Mouse (Mus musculus) mouse embryonic stem cell (cell line): ENCODE measurements around the gene Foxa2.

Source experiments
- in situ Hi-C, 2 experiments: fragments of 300-500 bp; cut with MboI; formaldehyde crosslinking; loops; 1 replicate in 1 of 2; 3 replicates in 1 of 2; pipeline ENCODE4 v1.14.3; 2019 to 2020; ENCODE audit warnings: low sequenced_read_pairs in 2 of 2, low pct_unique_long_range_greater_than_20kb in 1 of 2, mixed read lengths in 1 of 2; ENCODE audit not compliant: unreplicated experiment in 1 of 2

The Foxa2 gene

GRCm38 (mm10) chr2:148046799-148047165, at the start of gene Foxa2:
Foxa2 (minus strand) TSS chr2:148046969.
- in situ Hi-C loops, result loop anchor here (5.0 to 25.0 kb wide), 3 partner anchors 684 to 862 kb away; partner anchors contain the start of gene Pax1 (in 2 of the 2)

GRCm38 (mm10) chr2:148092089-148092488, 45.3 kb upstream of the Foxa2 start:
- in situ Hi-C loops, result loop anchor here in 1 of 2 experiments (25.0 kb wide), 1 partner anchor 280 kb away; no protein-coding TSS in a partner anchor

GRCm38 (mm10) chr2:148091657-148092056, 44.9 kb upstream of the Foxa2 start:
- in situ Hi-C loops, result loop anchor here in 1 of 2 experiments (25.0 kb wide), 1 partner anchor 279 kb away; no protein-coding TSS in a partner anchor

- in situ Hi-C loops, result loop anchor here in 1 of 2 experiments (25.0 kb wide), 1 partner anchor 278 kb away; no protein-coding TSS in a partner anchor
Measured at GRCm38 (mm10) chr2:148090071-148090470, 43.3 kb upstream of the Foxa2 start.

- in situ Hi-C loops, result loop anchor here in 1 of 2 experiments (25.0 kb wide), 1 partner anchor 273 kb away; no protein-coding TSS in a partner anchor
Measured at GRCm38 (mm10) chr2:148085529-148085928, 38.8 kb upstream of the Foxa2 start.

- in situ Hi-C loops, result loop anchor here in 1 of 2 experiments (25.0 kb wide), 1 partner anchor 273 kb away; no protein-coding TSS in a partner anchor
Measured at GRCm38 (mm10) chr2:148085126-148085525, 38.4 kb upstream of the Foxa2 start.

- in situ Hi-C loops, result loop anchor here in 1 of 2 experiments (25.0 kb wide), 1 partner anchor 270 kb away; no protein-coding TSS in a partner anchor
Measured at GRCm38 (mm10) chr2:148082283-148082682, 35.5 kb upstream of the Foxa2 start.

GRCm38 (mm10) chr2:148060705-148061104, 13.9 kb upstream of the Foxa2 start:
- in situ Hi-C loops, result no loop called here

- in situ Hi-C loops, result no loop called here
Measured at GRCm38 (mm10) chr2:148053411-148053810, 6.6 kb upstream of the Foxa2 start.

- in situ Hi-C loops, result loop anchor here (5.0 to 25.0 kb wide), 3 partner anchors 686 to 864 kb away; partner anchors contain the start of gene Pax1 (in 2 of the 2)
Measured at GRCm38 (mm10) chr2:148048484-148049129, 1.8 kb upstream of the Foxa2 start.

- in situ Hi-C loops, result loop anchor here (5.0 to 25.0 kb wide), 3 partner anchors 685 to 863 kb away; partner anchors contain the start of gene Pax1 (in 2 of the 2)
Measured at GRCm38 (mm10) chr2:148047611-148048010, 842 bp upstream of the Foxa2 start.

- in situ Hi-C loops, result loop anchor here (5.0 to 25.0 kb wide), 3 partner anchors 684 to 861 kb away; partner anchors contain the start of gene Pax1 (in 2 of the 2)
Measured at GRCm38 (mm10) chr2:148045937-148046798, 601 bp downstream of the Foxa2 start.

GRCm38 (mm10) chr2:148045543-148045936, 1.2 kb downstream of the Foxa2 start:
- in situ Hi-C loops, result loop anchor here (5.0 to 25.0 kb wide), 3 partner anchors 683 to 861 kb away; partner anchors contain the start of gene Pax1 (in 2 of the 2)

GRCm38 (mm10) chr2:148044877-148045539, 1.8 kb downstream of the Foxa2 start:
- in situ Hi-C loops, result loop anchor here (5.0 to 25.0 kb wide), 3 partner anchors 683 to 860 kb away; partner anchors contain the start of gene Pax1 (in 2 of the 2)

GRCm38 (mm10) chr2:148043976-148044876, 2.5 kb downstream of the Foxa2 start:
- in situ Hi-C loops, result loop anchor here (10.0 to 25.0 kb wide), 2 partner anchors 682 to 859 kb away; partner anchors contain the start of gene Pax1 (in 1 of the 2)

GRCm38 (mm10) chr2:148043271-148043975, 3.3 kb downstream of the Foxa2 start:
- in situ Hi-C loops, result loop anchor here (10.0 to 25.0 kb wide), 2 partner anchors 681 to 859 kb away; partner anchors contain the start of gene Pax1 (in 1 of the 2)
